Mouse (Mus musculus) stomach, postnatal 0 days (tissue): ENCODE data around the gene Chst12.

Source experiments
- CTCF ChIP-seq: IDR thresholded peaks from 2 replicates; pipeline ENCODE4 v1.5.1; 2016; ENCODE audit warnings: antibody characterized with exemption, low read depth, mild to moderate bottlenecking, moderate library complexity
- EP300 ChIP-seq: optimal IDR thresholded peaks from 2 replicates; pipeline ENCODE3; 2016; ENCODE audit warnings: antibody characterized with exemption

GRCm38 (mm10) chr5:140505208-140505780 lies at the start of gene Chst12:
- TF ChIP-seq CTCF = peak; percentile 18; the same call in 1 of the 2 replicates
- peak; percentile 90 for TF ChIP-seq EP300
